Mouse (Mus musculus) kidney, adult 2 months (tissue): Measurements from ENCODE around the gene Prtn3.

Experiments
- CTCF ChIP-seq: fragments of 200-500 bp; conservative IDR thresholded peaks from 2 replicates; pipeline ENCODE4 v1.5.1; 2011; ENCODE audit warnings: low read depth, mild to moderate bottlenecking, control low read depth, low read length, moderate library complexity, mixed read lengths; ENCODE audit not compliant: insufficient read depth, insufficient read length
- POLR2A ChIP-seq: fragments of 200-500 bp; IDR thresholded peaks from one replicate; pipeline ENCODE4 v1.6.1; 2011; ENCODE audit warnings: low read depth, low read length, control low read depth

GRCm38 (mm10) chr10:79917532-79918100 is 43.3 kb downstream of the Prtn3 start:
- TF ChIP-seq CTCF: no peak
- no peak for TF ChIP-seq POLR2A
